Mouse (Mus musculus) right cerebral cortex, postnatal 10 days (tissue): ENCODE results near the gene Adamts7.
A peak's percentile ranks its signal among the peaks of the same experiment; 100 is the strongest.

Source experiments
- DNase-seq, 2 experiments: peaks; one replicate each; pipeline ENCODE4 v3.0.0; 2021; ENCODE audit warnings: low spot score in 2 of 2

The Adamts7 gene

DNA sequence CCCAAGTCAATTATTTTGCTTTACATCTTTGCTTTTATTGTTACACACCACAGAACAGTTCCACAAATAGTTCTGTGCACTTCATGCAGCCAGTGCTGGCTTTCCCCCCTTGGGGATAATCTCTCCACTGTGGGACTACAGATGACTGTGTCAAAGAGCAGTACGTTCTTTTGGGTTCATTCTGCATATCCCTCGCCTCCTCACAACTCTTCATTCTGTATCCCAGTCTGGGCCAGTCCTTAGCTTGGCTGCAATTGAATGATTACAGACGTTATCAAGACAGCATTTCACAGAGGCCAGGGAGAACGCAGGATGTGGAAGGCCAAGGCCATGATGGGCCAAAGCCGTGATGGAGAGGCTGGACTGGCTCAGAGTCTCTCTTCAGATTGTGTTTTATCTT, 16.0 kb upstream of the Adamts7 start:
- no peak for DNase-seq

DNA sequence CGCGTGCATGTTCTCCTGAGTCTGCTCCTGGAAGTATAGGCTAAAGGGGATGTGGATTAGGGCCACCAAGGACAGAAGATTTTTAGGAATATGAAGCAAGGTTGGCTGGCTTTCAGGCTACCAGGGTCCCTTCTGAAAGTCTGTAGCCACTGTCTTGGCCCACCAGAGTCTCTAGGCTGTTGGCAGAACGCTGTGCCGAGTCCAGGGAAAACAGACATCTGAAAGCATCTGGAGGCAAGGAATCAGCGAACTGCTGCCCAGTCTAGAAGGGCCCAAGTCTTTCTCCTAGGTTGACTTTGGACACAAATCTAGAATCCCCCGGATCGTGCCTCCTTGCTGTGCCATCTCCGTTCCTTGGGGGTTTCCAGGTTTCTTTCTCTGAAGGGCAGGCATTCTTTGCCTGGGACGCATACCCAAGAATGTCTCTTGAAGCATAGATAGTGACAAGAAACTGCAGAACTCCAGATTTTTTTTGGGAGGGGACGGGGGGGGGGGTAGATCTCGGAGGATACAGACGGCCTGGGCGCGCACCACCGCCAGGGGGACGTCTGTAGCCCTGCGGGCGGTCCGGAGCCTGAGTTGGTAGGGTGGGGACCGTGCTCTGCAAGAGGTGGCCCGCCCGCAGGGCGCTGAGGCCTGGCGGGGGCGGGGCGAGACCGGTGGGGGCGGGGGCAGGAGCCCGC, 485 bp upstream of the Adamts7 start:
- DNase-seq, result peak in 1 of 2 experiments; percentile 49

DNA sequence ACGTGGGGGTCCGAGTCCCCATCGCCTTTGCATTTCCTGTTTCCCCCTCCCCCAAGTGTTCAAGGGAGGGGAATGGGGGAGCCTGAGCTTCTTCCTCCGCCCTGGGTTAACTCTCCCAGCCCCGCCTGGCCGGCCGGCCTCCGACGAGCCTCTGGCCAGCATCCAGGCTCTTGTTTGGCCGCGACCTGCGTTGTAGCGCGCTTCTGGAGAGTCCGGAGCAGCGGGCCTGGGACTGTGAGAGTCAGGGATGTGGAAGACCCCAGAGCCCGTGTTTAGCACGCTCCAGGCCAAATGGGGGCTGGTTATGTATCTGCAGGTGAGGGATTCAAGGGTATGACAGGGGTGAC, 853 bp downstream of the Adamts7 start:
- no peak for DNase-seq

DNA sequence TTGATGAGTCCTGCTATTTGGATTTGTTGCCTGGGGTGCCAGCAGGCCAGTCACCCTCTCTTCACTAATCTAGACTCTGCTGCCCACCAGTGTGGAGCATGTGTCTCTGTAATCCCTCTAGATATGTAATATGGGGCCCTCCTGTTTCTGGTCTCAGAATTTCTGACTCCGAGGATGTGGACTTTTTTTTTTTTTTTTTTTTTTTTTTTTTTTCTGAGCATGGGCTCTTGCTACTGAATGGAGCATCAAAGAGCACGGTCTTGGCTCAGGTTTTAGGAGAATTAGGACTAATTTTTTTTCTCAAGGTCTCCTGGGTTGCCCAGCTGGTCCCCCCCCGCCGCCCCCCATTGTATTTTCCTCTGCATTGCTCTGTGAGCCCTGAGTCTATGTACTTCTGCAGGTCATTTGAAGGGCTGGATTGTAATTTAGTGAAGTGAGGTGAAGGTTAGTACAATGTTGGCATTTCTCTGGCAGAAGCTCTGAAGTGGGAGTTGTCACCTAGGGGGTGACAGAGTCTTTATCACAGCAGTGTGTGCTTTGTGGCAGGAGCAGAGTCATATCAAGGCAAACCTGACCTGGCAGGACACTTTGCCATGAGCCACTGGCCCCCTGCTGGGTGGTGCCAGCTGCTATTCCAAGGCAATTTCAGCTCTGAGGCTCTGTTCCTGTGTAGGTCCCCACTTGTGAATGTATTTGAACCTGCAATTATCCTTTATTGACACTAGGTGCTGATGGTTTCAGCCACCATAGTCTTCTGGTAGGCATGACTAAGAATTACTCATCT, 2.0 kb downstream of the Adamts7 start:
- no peak for DNase-seq

DNA sequence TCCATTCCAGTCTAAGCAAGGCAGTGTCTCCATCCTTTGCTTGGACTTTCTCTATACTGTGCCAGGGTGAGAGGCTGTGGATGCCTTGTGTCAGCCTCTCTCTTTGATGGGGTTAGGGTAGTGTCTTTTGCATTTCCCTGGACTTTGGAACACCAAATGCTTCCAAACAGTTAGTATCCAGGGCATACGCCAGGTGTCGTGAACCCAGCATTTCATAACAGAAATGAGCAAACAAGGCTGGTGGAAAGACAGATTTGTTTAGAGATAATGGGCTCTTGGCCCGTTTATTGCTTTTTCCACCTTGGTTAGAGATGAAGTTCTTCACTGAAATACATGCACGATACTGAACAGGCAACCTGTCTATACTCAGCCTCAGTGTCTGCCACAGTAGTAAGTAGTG, 2.7 kb downstream of the Adamts7 start:
- no peak for DNase-seq

DNA sequence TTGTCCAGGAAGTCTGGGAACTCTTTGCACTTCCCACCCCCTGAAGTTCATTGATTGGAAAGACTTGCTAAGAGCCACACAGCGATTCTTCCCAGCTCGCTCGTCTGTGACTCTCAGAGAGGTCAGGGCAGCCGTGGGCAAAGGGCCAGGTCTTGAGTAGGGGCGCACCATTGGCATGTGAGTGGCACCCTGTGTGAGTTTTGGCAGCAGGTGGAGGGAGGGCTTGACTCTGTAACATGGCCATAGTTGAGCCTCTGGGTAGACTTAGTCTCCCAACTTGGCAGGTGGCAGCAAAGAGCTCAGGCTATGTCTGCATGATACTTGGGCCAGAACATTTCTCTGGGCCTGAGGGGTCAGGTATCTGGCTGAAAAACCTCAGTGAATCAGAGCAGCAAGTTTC, 3.7 kb downstream of the Adamts7 start:
- no peak for DNase-seq

DNA sequence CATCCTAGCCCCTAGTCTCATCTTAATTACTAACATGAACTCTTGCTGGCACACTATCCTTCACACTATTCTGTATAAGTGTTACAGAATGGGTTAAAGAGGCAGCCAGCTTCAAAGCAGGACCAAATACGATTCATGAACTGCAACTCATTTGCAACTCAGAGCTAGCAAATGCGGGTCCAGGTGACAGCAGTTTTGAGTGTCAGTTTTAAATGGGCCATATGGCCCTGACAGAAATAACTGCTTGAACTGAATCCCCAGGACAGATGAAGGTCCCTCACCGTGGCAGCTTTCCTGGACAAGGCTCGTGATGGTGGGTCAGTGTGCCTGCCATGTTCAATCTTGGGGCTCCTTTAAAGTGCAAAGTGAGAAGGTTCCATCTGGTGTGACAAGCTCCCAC, 7.1 kb downstream of the Adamts7 start:
- no peak for DNase-seq

DNA sequence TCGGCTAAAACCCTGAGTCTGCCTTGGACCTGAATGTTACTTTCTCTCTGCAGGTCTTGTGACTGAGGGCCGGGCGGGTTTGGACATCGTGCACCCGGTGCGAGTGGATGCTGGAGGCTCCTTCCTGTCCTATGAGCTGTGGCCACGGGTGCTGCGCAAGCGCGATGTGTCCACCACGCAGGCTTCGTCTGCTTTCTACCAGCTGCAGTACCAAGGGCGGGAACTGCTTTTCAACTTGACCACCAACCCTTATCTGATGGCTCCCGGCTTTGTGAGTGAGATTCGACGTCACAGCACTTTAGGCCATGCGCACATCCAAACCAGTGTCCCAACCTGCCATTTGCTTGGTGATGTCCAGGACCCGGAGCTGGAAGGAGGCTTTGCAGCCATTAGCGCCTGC, 8.6 kb downstream of the Adamts7 start:
- no peak for DNase-seq

DNA sequence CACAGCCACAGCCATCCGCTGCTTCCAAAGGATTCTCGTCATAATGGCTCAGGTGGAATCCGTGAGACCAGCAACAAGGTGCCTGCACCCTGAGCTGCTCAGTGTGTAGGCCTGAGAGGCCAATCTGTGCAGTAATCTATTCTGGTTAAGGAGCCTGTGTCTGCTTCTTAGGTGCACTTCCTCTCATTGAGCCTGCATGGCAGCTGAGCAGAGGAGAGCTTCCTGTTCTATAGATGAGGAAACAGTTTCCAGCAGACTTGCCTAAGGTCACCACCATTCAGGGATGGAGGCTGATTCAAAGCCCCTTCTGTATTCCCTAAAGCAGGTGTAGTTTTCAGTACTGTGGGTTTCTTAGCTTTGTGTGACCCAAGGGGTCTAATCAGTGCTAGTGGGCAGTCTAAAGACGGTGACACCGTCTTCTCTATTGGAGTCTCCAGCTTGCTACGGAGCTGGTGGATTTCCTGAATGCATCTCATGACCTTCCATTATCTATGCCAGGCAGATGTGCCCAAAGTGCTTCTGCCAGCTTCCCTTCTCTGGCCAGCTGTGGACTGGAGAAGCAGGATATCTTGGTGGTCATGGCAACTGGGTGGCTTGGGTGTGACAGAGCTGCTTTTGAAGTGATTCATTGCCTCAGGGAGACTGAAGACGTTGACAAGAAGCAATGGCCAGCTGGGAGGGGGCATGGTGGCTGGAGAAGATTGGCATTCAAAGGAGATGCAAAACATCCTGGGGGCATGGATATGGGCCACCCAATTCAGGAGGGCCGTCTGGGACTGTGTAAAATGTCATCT, 9.9 kb downstream of the Adamts7 start:
- DNase-seq, result no peak

DNA sequence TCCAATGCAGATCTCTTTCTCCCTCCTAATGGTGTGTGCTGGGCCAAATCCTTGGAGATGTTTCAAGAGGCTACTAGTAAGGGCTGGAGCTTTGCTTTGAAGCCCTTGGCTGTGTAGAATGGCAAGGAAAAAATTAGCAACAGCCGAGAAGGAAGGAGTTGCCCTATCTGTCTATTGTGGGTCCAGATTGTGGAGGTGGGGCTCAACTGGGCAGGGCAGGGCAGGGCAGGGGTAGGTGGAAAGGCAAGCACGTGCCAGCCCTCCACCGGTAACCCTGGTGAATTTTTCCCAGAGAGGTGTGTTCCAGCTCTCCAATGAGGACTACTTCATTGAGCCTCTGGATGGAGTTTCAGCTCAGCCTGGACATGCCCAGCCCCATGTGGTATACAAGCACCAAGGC, 10.5 kb downstream of the Adamts7 start:
- DNase-seq, result no peak

DNA sequence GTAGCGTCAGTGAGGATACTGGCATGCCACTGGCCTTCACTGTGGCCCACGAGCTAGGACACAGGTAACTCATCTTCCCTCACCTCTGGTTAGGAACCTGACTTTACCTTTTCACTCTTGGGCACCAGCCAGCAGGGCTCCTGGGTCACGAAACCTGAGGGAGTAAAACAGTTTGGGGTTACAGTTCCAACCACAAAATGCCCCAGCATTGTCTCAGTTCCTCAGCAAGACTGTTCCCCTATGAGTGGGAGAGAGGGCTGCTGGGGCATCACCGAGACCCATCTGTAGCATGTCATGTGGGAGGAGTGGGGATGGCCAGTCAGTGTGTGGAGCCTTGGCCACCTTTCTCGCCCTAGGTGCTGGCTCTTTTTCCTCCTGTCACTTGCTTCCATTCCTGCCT, 16.5 kb downstream of the Adamts7 start:
- no peak for DNase-seq

DNA sequence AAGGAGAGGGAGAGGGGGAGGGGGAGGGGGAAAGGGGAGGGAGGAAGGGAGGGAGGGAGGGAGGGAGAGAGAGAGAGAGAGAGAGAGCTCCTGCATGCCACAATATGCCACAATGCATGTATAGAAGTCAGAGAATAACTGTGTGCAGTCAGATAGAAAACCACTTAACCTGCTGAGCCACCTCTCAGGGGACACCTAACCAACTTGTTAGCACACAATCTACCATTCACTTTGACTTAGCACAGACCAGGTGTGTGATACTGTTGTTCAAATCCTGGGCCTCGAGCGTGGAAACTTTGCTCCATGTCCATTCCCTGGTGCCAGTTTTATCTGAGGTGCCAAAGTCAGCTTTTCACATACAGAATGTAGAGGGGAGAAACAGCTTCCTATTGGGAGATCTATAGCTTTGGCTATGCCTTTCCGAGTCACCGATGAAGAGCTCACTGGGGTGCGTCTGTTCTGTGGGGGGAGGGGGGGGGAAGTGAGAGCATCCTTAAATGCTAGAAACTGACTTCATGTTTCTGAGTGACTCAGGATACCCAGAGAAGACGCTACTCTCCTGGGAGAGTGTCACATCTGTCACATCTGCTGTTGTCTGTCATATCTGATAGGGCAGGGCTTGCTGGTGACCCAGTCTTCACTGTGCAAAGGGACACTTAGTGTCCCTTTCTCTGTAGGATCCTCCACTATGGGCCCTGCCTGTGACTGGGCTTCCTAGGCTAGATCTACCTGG, 19.0 kb downstream of the Adamts7 start:
- DNase-seq, result no peak

DNA sequence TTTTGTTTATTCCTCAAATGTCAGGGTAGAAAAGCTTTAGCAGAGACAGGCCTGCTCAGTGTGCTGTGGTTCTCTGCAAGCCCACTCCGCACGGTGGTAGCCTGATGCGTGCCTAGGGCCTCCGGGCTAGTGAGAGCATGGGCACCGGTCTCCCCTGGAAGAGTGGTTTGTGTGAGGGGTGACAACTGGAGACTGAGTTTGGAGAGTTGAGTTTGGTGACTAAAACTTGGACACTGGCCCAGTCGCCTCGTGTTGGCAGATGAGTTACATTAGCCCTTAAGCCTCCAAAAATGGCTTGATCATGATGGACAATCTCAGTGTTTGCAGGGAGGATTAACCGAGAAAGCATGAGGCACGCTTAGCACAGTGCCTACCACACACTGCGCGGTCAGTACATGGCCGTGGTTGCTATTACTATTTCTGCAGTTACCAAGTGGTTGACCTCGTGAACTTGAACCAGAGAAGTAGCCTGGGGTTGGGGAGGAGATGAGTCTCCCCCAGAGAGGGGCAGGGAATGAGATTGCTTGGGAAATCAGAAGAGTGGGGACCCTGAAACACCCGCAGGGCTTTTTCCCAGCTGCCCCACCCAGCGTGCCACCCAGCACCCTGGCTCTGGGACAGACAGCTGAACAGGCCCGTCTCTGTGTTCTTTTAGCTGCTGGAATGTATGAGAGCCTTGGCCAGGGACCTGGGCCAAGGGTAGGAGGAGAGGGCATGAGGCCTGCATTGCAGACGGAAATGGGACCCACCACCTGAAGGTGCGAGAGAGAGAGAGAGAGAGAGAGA, 20.0 kb downstream of the Adamts7 start:
- DNase-seq, result no peak

DNA sequence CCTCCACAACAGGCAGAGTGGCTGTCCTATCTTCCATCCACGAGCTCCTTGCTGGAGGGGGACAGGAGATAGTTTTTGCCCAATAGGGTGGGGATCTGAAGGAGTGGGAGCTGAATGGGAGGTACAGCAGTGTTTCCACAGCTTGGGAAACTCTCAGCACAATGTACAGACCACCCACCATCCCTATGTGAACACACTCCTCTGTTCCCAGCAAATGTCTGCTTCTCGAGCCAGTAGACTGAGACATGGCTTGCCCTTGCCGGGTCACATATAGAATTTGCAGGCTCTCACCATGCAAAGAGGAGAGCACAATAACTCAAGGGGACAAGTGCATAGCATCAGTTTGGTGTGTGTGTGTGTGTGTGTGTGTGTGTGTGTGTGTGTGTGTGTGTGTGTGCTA, 20.7 kb downstream of the Adamts7 start:
- no peak for DNase-seq

DNA sequence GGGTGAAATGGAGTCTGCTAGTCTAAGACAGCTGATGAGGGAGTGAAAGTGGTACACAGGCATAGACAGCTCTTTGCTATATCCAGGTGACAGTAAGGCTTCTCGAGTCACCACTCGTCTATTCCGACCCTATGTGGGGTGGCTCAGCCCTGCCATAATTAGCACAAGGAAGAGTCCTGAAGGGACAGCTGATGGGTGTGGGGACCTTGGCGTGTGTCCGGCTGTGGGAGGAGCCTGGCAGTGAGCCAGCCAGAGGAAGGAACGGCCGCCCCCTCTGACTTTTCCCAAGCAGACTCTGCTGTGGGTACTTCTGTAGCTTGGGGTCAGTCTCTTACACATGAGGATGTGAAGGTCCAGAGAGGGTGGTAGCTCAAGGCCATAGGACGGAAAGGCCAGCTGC, 21.2 kb downstream of the Adamts7 start:
- no peak for DNase-seq

DNA sequence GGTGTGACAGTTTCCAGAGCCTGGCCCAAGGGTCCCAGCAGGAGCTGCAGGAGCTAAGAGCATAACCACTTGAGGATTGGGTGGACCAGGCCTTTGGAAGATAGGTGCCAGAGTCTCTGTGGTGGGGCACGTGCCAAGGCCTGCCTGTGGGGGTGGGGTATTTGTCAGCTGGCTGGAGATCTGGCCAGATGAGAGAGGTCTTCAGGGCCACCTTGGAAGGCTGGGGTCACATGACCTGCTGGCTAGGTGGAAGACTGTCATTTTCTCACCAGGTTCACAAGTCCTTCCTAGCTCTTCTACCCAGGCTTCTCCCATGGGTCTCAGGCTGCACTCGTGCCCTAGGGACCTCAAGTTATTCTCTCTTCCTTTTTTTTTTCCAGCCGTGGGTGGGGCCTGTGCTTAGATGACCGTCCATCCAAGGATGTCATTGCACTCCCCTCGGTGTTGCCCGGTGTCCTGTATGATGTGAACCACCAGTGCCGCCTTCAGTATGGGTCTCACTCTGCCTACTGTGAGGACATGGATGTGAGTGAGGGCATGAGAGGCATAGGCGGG, 22.6 kb downstream of the Adamts7 start:
- no peak for DNase-seq

DNA sequence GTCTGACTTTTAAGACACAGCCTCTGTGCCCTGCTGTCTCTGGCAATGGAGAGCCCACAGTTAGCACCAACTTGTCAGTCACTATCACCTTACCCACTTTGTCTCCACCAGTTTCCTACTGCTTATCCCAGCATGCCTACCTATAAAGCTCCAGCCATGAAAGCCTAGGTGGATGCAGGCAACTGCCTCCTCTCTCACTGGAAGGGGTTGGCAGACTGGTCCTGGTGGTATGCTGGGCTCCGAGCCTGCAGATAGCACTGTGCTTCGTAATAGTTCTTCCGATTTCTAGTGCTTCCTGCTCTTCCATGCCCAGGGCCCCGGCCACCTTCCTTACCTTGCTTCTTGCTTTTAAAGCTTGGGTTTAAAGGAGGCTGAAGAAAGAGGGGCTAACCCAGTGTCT, 26.0 kb downstream of the Adamts7 start:
- DNase-seq, result no peak

DNA sequence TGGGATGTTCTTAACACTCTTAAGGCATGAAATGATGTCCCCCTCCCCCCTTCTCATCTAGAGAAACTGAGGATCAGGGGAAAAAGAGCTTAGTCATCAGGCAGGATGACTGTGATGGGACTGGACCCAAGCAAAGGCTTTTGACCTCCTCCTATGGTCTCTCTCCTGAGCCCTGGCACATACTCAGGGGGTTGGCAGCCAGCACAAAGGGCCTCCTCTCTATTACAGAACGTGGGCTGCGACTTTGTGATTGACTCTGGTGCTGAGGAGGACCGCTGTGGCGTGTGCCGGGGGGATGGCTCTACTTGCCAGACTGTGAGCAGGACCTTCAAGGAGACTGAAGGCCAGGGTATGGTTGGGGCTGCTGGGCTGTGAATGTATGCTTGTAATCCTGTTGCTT, 26.5 kb downstream of the Adamts7 start:
- no peak for DNase-seq

DNA sequence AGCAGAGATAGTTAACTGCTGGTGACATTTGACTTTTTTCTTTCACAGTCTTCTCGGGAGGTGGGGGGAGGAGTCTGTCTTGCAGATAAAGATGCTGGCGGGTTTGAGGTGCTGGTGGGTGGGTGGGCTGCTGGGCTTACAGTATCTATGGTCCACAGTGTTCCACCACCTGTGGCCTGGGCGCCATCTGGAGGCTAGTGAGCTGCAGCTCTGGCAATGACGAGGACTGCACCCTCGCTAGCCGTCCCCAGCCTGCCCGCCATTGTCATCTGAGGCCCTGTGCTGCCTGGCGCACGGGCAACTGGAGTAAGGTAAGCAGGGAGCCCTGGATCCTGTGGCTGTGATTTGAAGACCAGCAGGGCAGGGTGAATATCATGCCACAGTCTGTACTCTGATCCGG, 32.1 kb downstream of the Adamts7 start:
- DNase-seq, result no peak

DNA sequence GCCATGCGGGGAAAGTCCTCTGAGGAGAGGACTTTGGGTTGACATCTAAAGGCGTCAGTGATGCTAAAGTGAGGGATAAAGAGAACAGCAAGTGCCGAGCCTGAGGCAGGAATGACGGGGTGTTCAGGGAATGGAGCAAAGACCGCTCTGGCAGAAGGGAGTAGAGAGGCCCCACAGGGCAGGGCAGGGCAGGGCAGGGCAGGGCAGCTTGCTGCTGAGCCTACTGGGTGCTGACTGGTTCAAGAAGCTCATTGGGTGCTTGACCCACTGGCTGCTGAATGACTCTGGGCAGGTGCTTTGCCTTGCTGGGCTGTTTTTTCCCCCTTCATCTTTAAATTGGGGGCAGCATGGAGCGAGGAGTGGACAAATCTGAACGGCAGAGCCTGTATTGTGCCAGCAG, 33.4 kb downstream of the Adamts7 start:
- no peak for DNase-seq

DNA sequence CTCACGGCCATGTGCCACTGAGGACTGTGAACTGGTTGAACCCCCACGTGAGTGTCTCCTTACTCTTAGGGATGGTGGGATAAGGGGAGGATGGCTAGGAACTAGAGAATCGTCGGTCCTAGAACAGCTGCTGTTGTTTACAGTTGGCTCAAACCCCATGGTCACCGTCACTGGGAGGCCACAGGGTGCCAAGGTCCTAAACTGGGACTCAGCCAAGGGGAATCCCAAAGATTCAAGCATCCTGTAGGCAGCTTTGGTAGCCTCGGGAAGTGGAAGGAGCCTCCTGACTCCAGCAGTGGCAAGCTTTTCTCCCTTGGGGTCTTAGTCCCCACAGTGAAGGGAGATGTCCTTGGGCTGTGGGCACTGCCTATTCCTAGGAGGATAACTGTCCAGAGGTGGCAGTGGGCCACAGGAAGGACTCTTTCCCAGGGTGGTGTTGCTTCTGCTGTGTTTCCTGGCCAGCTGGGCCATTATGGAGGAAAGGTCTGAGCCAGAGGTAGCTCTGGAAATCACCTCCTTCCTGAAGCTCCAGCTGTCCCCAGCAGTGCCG, 34.3 kb downstream of the Adamts7 start:
- no peak for DNase-seq
